Mouse (Mus musculus) cerebellum, adult 11-12 months (tissue): Measurements from ENCODE around the gene Orc5.
"Not testable (repeated sequence)": the region's sequence is repeated elsewhere in the genome, so short reads cannot be mapped to it uniquely, and the experiment has no call there.

ENCODE experiments used
- DNase-seq: peaks from one replicate; pipeline ENCODE4 v3.0.0; 2022

Orc5 gene

DNA sequence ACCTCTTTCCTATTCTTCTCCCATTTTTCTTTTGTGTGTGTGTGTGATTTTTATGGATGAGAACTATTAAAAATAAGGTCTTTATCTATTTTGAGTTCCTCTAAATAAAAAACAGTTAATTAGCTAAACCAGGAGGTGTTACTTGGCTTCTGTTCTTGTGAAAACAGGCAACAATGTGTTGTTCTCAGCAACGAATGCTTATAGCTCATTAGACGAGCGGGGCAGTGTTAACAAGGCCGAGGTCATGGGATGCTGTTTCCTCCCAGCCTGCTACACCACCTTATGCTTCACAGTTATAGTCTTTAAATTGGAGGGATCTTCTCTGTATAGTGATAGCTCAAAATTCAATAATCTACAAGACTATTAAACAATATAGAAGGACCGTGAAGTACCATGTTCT lies 17.7 kb downstream of the Orc5 start:
- DNase-seq: no peak

DNA sequence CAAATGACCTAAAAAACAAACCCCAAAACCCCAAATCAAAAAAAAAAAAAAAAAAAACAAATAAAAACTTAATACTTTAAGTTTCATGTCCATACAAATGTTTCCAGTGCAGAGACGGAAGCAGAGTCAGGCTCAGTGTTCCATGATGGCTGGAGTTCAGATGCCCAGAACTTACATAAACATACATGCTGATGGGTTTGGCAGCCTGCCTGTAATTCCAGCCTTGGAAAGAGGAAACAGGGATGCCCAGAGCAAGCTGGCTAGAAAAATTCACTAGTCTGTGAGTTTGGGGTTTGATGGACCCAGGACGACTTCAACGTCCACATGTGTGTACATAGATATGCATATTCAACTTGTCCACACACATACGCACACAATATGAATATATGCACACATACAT lies 27.6 kb downstream of the Orc5 start:
- DNase-seq: peak; percentile 70

DNA sequence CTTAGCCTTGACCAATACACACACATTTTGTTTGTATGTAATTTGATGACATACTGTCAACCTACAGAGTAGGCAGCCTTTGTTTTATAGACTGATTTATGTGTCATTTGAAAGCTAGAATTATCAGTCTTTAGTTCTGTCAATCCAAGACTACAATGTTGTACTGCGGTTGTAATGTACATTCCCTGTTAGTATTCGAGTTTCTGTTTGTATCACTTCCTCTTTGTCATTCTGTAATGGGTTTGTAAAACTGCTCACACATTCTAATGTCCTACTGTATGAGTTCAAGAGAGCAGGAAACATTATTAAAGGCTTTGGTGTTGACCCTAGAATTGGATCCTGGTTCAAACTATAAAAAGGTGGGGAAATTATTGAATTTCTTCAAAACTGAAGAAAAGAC lies 30.5 kb downstream of the Orc5 start:
- DNase-seq: no peak

DNA sequence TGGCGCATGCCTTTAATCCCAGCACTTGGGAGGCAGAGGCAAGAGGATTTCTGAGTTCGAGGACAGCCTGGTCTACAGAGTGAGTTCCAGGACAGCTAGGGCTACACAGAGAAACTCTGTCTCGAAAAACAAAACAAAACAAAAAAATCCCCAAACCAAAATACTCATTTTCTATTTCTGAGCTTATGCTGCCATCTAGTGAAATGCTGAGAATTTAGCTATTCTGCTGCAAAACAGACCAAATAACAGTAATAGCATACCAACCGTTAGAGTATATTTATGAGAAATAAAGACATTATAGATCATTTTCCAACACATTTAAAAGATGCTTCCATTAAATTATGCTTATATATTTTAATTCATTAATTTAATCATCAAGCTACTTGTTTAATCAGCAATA lies 34.5 kb downstream of the Orc5 start:
- not testable (repeated sequence) for DNase-seq

DNA sequence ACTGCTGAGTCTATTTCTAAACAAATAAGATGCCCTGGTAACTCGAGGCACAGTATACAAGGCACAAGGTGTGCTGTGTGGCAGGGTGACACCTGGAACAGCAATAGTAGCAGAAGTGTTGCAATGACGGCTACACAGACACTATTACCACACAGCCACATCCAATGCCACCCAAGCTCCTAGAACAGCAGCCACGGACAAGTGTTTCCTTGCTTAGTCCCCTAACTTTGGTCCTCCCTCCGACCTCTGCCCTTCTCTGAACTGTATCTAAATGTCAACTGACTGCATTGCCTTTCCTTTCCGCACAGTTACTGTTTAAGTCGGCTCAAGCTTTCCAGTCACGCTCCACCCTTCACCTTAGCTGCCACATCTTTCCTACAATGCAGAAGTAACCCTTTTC lies 36.0 kb downstream of the Orc5 start:
- not testable (repeated sequence) for DNase-seq

DNA sequence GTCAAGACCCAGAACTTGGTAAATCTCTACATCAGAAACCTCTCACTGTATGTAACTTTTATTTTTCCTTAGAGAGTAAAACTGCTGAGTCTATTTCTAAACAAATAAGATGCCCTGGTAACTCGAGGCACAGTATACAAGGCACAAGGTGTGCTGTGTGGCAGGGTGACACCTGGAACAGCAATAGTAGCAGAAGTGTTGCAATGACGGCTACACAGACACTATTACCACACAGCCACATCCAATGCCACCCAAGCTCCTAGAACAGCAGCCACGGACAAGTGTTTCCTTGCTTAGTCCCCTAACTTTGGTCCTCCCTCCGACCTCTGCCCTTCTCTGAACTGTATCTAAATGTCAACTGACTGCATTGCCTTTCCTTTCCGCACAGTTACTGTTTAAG lies 37.6 kb downstream of the Orc5 start:
- not testable (repeated sequence) for DNase-seq

DNA sequence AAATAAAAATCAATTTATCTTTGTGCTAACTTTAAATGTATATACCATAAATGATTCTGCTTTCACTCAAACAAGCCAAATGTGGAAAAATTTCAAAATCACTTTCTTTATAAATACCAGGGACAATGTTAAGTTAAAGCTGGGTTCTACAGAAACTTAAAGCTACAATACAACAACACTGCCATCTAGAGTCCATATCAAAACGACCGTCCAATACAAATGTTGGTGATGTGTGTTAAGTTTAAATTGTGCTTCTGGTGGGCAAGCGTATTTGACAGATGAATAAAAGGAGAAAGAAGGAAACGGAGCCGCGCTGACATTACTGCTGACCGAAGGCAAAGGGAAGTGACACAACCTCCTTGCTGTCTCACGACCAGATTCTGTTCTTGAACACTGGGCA lies 38.4 kb downstream of the Orc5 start:
- no peak for DNase-seq

DNA sequence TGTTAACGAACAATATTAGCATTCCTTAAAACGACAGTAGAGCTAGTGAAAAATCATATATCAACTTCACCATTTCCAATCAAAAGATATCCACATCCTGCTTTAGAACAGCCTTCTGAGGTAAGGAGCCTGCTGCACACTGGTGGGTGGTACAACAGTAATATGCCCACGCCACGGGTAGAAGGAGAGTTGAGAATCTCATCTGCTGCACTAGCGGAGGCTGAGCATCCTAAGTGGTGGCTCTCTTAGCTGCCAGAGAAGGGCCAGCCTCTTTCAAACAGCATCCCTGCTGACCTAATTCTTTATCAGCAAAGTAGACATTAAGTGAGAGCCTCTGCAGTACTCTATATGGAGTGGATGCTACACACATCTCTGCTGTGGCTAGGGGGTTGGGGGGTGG lies 41.7 kb downstream of the Orc5 start:
- no peak for DNase-seq

DNA sequence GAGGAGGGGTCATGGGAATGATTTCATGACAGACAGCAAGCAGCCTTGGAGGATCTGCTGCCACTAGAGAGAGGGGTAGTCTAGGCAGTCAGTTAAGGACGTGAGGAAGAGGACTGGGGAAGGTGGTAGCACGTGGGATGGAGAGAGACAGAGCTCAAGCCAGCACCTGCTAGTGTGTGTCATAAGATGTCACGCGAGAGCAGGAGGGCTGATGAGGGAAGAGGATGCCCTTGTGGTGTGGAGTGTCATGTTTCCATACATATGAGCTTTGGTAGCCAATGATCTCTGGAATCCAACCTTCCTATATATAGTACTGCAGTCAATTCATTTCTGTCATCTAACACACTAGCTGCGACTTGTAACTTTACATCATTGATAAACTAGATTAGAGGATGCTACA lies 50.8 kb downstream of the Orc5 start:
- DNase-seq: no peak

DNA sequence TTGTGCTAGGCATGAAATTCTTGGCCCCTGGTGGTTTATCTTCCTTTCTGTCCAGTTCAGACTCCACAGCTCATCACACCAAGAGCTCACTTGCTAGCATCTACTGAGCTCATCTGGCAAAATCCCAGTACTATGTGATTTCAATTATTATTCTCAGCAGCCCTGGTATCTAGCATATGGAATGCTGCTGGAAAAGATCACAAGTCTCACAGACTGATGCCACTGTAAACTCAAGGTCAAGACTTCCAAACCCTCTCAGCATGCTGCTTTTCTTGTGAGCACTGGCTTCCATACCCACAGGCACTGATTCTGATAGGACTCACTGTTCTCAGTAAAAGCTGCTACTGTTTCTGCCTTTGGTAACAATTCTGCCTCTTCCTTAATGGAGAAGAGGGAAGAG lies 59.1 kb downstream of the Orc5 start:
- peak; percentile 57 for DNase-seq

DNA sequence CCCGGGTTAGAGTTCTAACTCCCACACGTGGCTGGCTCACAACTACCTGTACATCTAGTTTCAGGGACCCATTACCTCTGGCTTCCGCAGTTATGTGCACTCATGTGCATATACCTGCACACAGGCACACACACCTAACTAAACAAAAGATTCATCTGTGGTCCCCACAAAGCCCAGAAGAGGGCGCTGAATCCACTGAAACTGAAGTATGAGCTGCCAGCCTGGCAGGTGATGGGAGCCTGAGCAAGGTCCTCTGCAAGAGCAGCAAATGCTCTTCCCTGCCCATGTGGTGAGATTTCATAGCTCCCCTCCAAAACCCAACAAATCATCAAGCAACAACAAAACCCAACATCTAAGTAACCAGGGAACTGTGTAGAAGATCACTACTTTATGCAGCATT lies 61.1 kb downstream of the Orc5 start:
- DNase-seq: peak; percentile 50

DNA sequence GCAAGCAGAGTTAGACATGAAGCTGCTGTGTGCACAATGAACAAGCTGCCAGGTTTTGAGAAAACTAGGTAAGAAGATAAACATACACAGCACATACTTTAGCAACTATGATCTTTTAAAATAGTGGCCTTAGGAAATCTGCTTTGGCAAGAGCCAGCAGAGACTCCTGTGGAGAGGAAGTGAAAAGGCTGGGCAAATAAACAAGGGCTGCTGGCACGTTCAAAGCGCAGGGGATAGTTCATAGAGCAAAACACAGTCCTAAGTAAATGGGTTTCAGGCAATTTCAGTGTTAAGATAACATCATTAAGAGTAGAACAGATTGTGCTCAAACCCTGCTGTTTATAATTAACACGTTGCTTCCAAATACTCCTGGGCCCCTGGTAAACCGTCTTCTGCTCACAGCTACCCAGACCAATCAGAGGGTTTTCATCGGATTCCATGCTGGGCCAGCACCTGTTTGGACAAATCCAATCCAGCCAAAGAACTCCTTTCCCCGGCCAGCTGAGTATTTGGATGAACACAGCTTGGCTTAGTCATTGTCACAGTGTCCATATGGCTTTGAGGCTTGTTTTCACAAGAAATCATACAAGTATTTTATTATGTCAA lies 63.5 kb downstream of the Orc5 start:
- DNase-seq: peak; percentile 98

DNA sequence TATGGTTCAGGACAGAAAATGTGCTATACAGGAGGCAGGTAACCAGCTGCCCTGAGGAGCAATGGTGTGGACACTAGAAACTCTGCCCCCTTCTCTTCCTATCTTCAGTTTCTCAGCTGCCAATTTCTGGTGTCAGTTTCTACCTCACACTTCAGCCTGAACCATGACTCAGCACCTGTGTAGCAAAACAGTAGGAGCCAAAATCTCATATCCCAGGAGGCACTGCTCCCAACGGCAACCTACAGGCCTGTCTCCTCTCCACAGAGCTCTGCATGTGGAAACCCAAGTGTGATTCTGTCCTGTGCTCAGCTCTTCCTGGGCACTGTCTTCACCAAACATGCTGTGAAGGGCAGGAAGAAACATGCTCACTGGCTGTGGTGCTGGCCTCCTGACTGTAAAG lies 64.5 kb downstream of the Orc5 start:
- peak; percentile 58 for DNase-seq

DNA sequence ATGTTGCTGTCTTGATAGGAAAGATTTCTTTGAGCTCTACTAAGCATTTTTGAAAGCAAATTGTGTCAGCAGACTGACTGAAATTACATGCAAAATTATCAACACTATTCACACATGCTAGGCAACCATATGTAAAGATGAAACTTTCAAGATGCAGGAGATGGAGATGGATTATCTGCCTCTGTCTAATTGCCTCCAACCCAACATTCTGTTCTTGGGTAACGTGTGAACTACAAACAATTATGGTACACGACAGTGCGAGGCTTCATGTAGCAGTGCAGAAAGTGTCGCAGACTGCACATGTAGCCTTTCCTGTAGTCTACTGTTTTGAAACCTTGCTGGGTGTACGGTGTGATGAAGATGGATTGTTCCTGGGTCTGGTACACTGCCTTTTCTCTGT lies 67.7 kb downstream of the Orc5 start:
- DNase-seq: no peak

DNA sequence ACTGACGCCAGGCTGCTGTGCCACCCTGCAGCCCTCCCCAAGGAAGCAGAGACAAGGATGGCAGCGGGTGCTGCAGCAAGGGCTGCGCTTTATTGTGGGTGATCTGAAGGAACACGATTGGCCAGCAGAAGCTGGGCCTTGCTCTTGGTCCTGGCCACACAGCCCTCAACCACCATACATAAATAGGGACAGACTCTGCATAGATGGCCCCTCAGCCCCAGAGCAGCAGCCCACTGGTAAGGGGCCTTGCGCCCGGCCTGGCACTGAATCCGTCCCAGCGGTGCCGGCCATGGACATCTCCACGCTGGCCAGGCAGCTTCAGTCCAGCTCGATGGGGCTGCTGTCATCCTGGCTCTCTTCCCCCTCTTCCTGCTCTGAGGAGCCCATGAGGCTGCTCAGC lies 77.8 kb downstream of the Orc5 start:
- DNase-seq: not testable (repeated sequence)

DNA sequence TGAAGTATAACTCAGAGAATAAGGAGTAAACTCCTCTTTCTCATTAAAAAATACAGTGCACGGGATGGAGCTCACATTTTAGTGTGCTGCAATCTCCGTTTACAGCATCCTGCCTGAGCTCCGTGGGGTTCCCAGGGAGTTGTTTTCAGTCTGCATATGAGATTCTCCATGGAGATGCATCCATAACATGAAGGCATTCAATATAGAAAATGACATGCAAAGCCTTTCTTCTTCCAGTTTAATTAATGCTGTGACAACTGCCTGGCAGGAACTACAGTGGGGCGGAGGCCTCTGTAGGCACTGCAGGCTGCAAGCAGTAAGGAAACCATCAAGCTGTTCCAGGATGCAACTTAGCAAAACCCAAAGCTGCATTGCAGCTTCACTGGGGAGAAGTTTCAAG lies 79.0 kb downstream of the Orc5 start:
- no peak for DNase-seq

DNA sequence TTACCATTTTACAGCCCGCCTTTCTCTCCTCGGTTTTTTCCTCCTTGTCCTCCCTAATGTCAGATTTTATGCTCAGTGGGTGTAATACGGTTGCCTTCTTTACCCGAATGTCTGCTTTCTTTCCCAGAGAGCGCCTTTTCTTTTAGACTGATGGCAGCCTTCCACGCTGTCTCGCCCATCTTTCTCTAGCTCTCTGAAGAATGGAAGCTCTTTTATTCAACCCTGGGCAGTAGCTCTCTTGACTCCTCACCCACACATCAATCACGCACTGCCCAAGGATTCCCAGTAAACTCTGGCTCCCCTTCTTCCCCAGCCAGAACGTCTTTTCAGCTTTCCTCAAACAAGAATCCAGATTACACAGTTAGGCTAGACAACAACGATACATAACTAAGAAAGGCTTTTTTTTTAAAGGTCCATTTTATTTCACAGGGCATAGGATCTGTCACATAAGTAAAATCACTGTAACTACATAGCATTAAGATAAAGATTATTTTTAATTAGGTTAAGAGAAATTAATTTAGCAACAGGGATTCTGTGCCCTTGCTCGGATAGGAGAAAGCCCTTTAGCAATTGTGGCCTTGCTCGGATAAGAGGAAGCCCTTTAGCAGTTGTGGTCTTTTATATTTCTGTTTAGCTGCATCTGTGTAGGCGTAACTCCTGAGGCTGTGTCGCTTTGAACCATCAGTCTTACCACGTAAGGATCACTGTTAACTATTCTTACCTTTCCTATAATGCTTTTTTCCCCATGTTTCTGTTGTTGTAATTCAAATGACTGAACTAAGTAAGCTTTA lies 97.2 kb downstream of the Orc5 start:
- DNase-seq: no peak

DNA sequence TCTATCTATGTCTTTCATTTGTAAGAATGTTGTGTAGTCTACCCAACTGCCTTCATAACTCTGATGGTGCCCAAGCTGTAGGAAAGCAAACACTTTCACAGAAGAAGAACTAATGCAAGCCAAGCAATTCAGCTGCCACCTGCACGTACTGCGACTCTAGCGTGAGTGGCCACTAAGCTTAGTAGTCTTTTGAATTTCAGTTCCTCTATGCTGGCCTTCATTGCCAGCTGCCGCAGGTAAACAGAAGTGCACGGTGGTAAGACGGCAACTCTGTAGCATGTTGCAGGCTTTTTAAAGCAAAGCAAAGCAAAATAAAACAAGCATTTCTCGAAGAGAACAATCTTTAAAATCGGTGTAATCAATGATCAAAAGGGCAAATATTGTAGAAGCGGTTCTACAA lies 97.8 kb downstream of the Orc5 start:
- no peak for DNase-seq

DNA sequence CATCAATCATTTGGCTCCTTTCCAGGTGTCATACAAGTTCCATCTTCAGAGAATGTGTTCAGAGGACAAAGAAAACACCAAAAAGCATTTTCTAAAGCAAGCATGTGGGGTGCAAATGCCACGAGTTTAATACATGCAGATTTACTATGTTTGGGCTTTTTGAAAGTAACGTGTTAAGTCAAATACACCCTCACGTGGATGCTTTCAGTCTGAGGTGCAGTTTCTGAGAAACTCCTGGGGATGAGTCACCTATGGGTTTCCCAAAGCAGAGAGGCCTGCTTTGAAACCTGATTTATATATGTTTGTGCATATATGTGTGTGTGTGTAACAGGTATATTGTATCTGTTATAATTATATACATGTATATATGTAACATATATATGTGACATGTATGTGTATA lies 98.5 kb downstream of the Orc5 start:
- DNase-seq: no peak

DNA sequence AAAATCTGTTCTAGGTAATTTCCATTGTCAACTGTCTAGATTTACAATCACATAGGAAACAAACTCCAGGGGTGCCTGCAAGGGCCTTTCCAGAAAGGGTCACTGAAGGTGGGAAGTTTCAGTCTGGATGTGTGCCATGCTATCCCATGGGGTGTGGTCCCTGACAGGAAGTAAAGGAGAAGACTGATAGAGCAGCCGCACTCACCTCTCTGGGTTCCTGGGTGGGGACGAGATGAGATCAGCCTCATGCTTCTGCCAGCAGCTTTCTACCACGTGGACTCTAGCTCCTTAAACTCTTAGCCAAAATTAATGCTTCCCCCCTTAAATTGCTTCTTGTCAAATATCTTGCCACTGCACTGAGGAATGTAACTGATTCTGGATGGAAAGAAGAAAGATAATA lies 100.7 kb downstream of the Orc5 start:
- DNase-seq: no peak
